Mouse (Mus musculus) intestine, postnatal 0 days (tissue): ENCODE data around the gene Elovl6. TPM values are rescaled to one million over a fixed set of nuclear protein-coding genes. Genes with fewer than 3 reads are reported as not detected.

ENCODE experiments used
- ATAC-seq: fragments of 200-750 bp; cut with Nextera tagmentation; 2 replicates; pipeline ENCODE4 v1.8.0; 2017; ENCODE audit warnings: mild to moderate bottlenecking, moderate TSS enrichment, moderate library complexity
- H3K27ac ChIP-seq: fragments of 300-500 bp; sonication (generic); 2 replicates; pipeline ENCODE4 v1.5.1; 2014; ENCODE audit warnings: mild to moderate bottlenecking, low read depth, low read length, moderate library complexity
- H3K27me3 ChIP-seq: fragments of 300-500 bp; sonication (generic); replicated peaks from 2 replicates; pipeline ENCODE4 v1.6.1; 2014; ENCODE audit warnings: low read length, mixed read lengths; ENCODE audit not compliant: control insufficient read depth, insufficient read depth
- H3K36me3 ChIP-seq: fragments of 300-500 bp; sonication (generic); 2 replicates; pipeline ENCODE4 v1.6.1; 2014; ENCODE audit warnings: mild to moderate bottlenecking, moderate library complexity; ENCODE audit not compliant: control insufficient read depth, insufficient read depth
- H3K4me1 ChIP-seq: fragments of 300-500 bp; sonication (generic); replicated peaks from 2 replicates; pipeline ENCODE4 v1.6.1; 2014; ENCODE audit warnings: antibody characterized with exemption, low read length, mixed read lengths; ENCODE audit not compliant: control insufficient read depth, insufficient read depth
- H3K4me2 ChIP-seq: fragments of 300-500 bp; sonication (generic); replicated peaks from 2 replicates; pipeline ENCODE4 v1.6.1; 2014; ENCODE audit warnings: low read depth, mild to moderate bottlenecking, moderate library complexity
- H3K4me3 ChIP-seq: fragments of 300-500 bp; sonication (generic); 2 replicates; pipeline ENCODE4 v1.5.1; 2014; ENCODE audit warnings: low read depth, low read length
- H3K9ac ChIP-seq: fragments of 300-500 bp; sonication (generic); 2 replicates; pipeline ENCODE4 v1.6.1; 2014; ENCODE audit warnings: mild to moderate bottlenecking, low read depth, low read length
- H3K9me3 ChIP-seq: fragments of 300-500 bp; sonication (generic); 2 replicates; pipeline ENCODE4 v1.6.1; 2016; ENCODE audit warnings: mixed run types; ENCODE audit not compliant: control insufficient read depth
- CTCF ChIP-seq: sonication (generic); IDR thresholded peaks from 2 replicates; pipeline ENCODE4 v1.5.1; 2016; ENCODE audit warnings: low read depth, mild to moderate bottlenecking, control low read depth, antibody characterized with exemption, moderate library complexity
- WGBS: fragments of 180-500 bp; shearing (Covaris S2); extraction: QIAGEN DNeasy Blood & Tissue Kit; methylation state at CpG from one replicate; pipeline ENCODE4 v1.1.7; 2014; 5-methylcytosine and 5-hydroxymethylcytosine counted together
- polyA plus RNA-seq: library from polyadenylated mRNA; unstranded; fragments of >200 nt; fragmentation: Nextera tagmentation; extraction: Ambion mirVana; gene quantifications from 2 replicates; pipeline ENCODE4 v1.2.1, GENCODE M21; 2015

The Elovl6 gene
- polyA plus RNA-seq, 1 experiment from 2014 or later, result 34.5 TPM

GRCm38 (mm10) chr3:129641621-129642020, 109.5 kb downstream of the Elovl6 start:
- 91% methylated on average over 7 of the region's 7 CpGs for WGBS
- no peak for ATAC-seq
- TF ChIP-seq CTCF, result no peak
- H3K27me3 ChIP-seq, result no peaks in the 10 kb centered on the region
- no peak overlapping the region for H3K4me2 ChIP-seq
- H3K9ac ChIP-seq, result no peak overlapping the region
- no peak overlapping the region for H3K4me3 ChIP-seq
- no peaks in the 10 kb centered on the region for H3K9me3 ChIP-seq
- no peak overlapping the region for H3K27ac ChIP-seq
- H3K36me3 ChIP-seq, result no peaks in the 10 kb centered on the region; the same call in 1 of the 2 replicates
- no peaks in the 10 kb centered on the region for H3K4me1 ChIP-seq

GRCm38 (mm10) chr3:129645409-129645808, 113.3 kb downstream of the Elovl6 start:
- H3K27me3 ChIP-seq, result no peaks in the 10 kb centered on the region
- H3K27ac ChIP-seq, result no peak overlapping the region
- H3K4me1 ChIP-seq, result no peaks in the 10 kb centered on the region
- H3K36me3 ChIP-seq, result no peaks in the 10 kb centered on the region
- no peak overlapping the region for H3K9ac ChIP-seq
- ATAC-seq, result no peak
- H3K4me3 ChIP-seq, result no peak overlapping the region
- no peak overlapping the region for H3K4me2 ChIP-seq
- H3K9me3 ChIP-seq, result no peaks in the 10 kb centered on the region
- WGBS, result 56% methylated on average over 3 of the region's 3 CpGs
- TF ChIP-seq CTCF, result no peak

DNA sequence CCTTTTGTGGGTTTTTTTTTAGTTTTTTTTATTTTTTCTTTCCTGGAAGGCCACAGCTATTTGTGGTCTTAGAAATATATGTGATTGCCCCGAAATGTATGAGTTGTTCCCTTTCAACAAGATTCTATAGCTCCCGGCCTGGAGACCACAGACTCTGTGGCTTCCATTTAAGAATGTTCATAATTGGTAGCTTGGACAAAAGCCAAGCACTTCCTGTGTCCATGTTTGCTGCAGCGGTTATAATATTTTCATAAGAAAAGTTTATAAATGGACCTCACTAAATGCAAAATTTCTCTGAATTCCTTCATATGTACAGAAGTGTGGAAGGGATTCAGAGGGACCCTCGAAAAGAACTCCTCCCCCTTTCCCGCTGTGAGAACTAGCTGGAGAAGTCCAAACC, 114.6 kb downstream of the Elovl6 start:
- no peak for TF ChIP-seq CTCF
- H3K4me2 ChIP-seq, result no peak overlapping the region
- no peaks in the 10 kb centered on the region for H3K4me1 ChIP-seq
- no peaks in the 10 kb centered on the region for H3K36me3 ChIP-seq
- no peaks in the 10 kb centered on the region for H3K9me3 ChIP-seq
- ATAC-seq, result no peak
- H3K27me3 ChIP-seq, result no peaks in the 10 kb centered on the region
- no peak overlapping the region for H3K9ac ChIP-seq
- WGBS, result 72% methylated on average over 5 of the region's 5 CpGs
- H3K4me3 ChIP-seq, result no peak overlapping the region
- H3K27ac ChIP-seq, result no peak overlapping the region

GRCm38 (mm10) chr3:129647312-129647711, 115.2 kb downstream of the Elovl6 start:
- H3K27ac ChIP-seq, result no peak overlapping the region
- H3K4me1 ChIP-seq, result no peaks in the 10 kb centered on the region
- ATAC-seq, result no peak
- no peaks in the 10 kb centered on the region for H3K27me3 ChIP-seq
- no peak for TF ChIP-seq CTCF
- H3K4me2 ChIP-seq, result no peak overlapping the region
- H3K36me3 ChIP-seq, result no peaks in the 10 kb centered on the region
- 90% methylated on average over 10 of the region's 10 CpGs for WGBS
- no peaks in the 10 kb centered on the region for H3K9me3 ChIP-seq
- H3K4me3 ChIP-seq, result no peak overlapping the region
- H3K9ac ChIP-seq, result no peak overlapping the region

- no peak for TF ChIP-seq CTCF
Measured at GRCm38 (mm10) chr3:129648598-129648997, 116.4 kb downstream of the Elovl6 start.

GRCm38 (mm10) chr3:129649586-129650292, 117.6 kb downstream of the Elovl6 start:
- H3K27me3 ChIP-seq, result no peaks in the 10 kb centered on the region
- H3K9me3 ChIP-seq, result no peaks in the 10 kb centered on the region
- H3K4me2 ChIP-seq, result no peak overlapping the region
- 58% methylated on average over 8 of the region's 8 CpGs for WGBS
- no peak overlapping the region for H3K9ac ChIP-seq
- H3K4me3 ChIP-seq, result no peak overlapping the region
- no peaks in the 10 kb centered on the region for H3K36me3 ChIP-seq
- ATAC-seq, result no peak
- H3K27ac ChIP-seq, result no peak overlapping the region
- TF ChIP-seq CTCF, result no peak
- H3K4me1 ChIP-seq, result no peaks in the 10 kb centered on the region

More at GRCm38 (mm10) chr3:129648598-129648997, 116.4 kb downstream of the Elovl6 start:
- Histone ChIP-seq H3K4me3 (no peak overlapping the region), H3K36me3 (no peaks in the 10 kb centered on the region), H3K9me3 (no peaks in the 10 kb centered on the region), H3K9ac (no peak overlapping the region), H3K4me1 (no peaks in the 10 kb centered on the region), H3K27ac (no peak overlapping the region), H3K27me3 (no peaks in the 10 kb centered on the region), H3K4me2 (no peak overlapping the region)
- WGBS, result 92% methylated on average over 5 of the region's 5 CpGs
- no peak for ATAC-seq

GRCm38 (mm10) chr3:129650293-129650612, 118.1 kb downstream of the Elovl6 start:
- Histone ChIP-seq H3K4me2 (no peak overlapping the region), H3K27me3 (no peaks in the 10 kb centered on the region), H3K4me1 (no peaks in the 10 kb centered on the region), H3K9me3 (no peaks in the 10 kb centered on the region), H3K9ac (no peak overlapping the region), H3K36me3 (no peaks in the 10 kb centered on the region), H3K27ac (no peak overlapping the region), H3K4me3 (no peak overlapping the region)
- no peak for TF ChIP-seq CTCF
- ATAC-seq, result no peak
